9 mouse cellular contexts compared by ENCODE assay signal in the genomic region with DNA sequence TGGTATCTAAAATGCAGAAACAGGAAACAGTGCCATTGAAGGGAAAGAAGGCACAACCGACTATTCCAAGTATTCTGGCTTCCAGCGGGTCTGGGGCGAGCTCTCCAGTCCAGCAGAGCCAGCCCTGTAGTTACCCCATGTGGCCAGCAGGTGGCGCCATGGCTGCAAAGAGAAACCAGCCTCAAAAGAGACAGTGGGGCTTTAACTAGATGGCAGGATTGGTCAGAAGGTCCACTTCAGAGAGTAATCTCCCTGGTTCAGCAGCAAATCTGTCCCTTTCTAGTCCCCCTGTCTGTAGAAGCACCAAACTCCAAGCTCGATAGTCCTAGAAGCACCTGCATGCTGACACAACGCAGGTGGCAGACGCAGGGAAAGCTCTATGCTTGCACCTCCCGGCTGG. TPM values are rescaled to one million over a fixed set of nuclear protein-coding genes. Genes with fewer than 3 reads are reported as not detected.
DNase-seq lines count a peak whose midpoint lies in the region; ATAC-seq and TF ChIP-seq lines count a peak whose summit lies in the region.
"Had no signal": no experiment of that assay in that cellular context is flagged by ENCODE, and none has a peak within 500 bp of the region (broad histone marks: within the 10 kb centered on the region; RNA-seq: fewer than 3 reads in every experiment).

No protein-coding gene starts in this region.

- DNase-seq in heart, adult 18-20 months = peak; percentile 75 to 90
- peak; percentile 88 for DNase-seq in hindbrain, postnatal 0 days (ENCODE audit: low spot score)
- DNase-seq in left cerebral cortex, postnatal 14 days (ENCODE audit: low spot score in 2 of 2) = peak; percentile 83 to 87
- DNase-seq in midbrain, postnatal 0 days (ENCODE audit: low spot score) = peak; percentile 80
- DNase-seq in spleen, postnatal 4 days (ENCODE audit: low spot score in 2 of 2) = peak; percentile 57 to 88

- ATAC-seq in heart, embryonic 12.5 days (ENCODE audit: insufficient number of reproducible peaks, low FRiP score) = no peak
- 0 out of 2 replicates have a peak, but pooled peaks have one; percentile 29 for ATAC-seq in cerebellum, adult (ENCODE audit: insufficient number of reproducible peaks, low FRiP score, low TSS enrichment)
- peak; percentile 46 for ATAC-seq in forebrain, embryonic 15.5 days (replicated peaks)
- ATAC-seq in hindbrain, postnatal 0 days = peak; percentile 61; the same call in 1 of the 2 replicates
- ATAC-seq in midbrain, postnatal 0 days (ENCODE audit: low FRiP score) = no peak

- no peak overlapping the region for H3K27ac ChIP-seq in heart, embryonic 12.5 days (ENCODE audit: poor library complexity, severe bottlenecking)
- H3K27ac ChIP-seq in forebrain, embryonic 15.5 days (replicated peaks) = no peak overlapping the region
- no peak overlapping the region for H3K27ac ChIP-seq in hindbrain, postnatal 0 days
- no peak overlapping the region for H3K27ac ChIP-seq in midbrain, postnatal 0 days (ENCODE audit: low read depth, low read length)

- no peak overlapping the region for H3K9ac ChIP-seq in heart, embryonic 12.5 days
- no peak overlapping the region for H3K9ac ChIP-seq in forebrain, embryonic 15.5 days (replicated peaks)
- H3K9ac ChIP-seq in hindbrain, postnatal 0 days (replicated peaks; ENCODE audit: low read length) = 0 out of 2 replicates have a peak overlapping the region, but pooled peaks have one; percentile 9
- no peak overlapping the region for H3K9ac ChIP-seq in midbrain, postnatal 0 days (replicated peaks; ENCODE audit: low read length, poor library complexity, severe bottlenecking)

- no peak overlapping the region for H3K4me3 ChIP-seq in heart, embryonic 12.5 days
- no peak overlapping the region for H3K4me3 ChIP-seq in forebrain, embryonic 15.5 days
- H3K4me3 ChIP-seq in hindbrain, postnatal 0 days (ENCODE audit: low read length) = no peak overlapping the region
- no peak overlapping the region for H3K4me3 ChIP-seq in midbrain, postnatal 0 days (ENCODE audit: low read depth, low read length)
- H3K4me3 ChIP-seq: myocyte had no signal

- no peaks in the 10 kb centered on the region for H3K9me3 ChIP-seq in heart, embryonic 12.5 days (replicated peaks)
- H3K9me3 ChIP-seq in forebrain, embryonic 15.5 days = no peaks in the 10 kb centered on the region
- no peaks in the 10 kb centered on the region for H3K9me3 ChIP-seq in hindbrain, postnatal 0 days (ENCODE audit: low read length)
- H3K9me3 ChIP-seq in midbrain, postnatal 0 days (ENCODE audit: low read length) = no peaks in the 10 kb centered on the region

- 38% methylated on average over 8 of the region's 8 CpGs for WGBS in heart, embryonic 12.5 days
- 32% methylated on average over 8 of the region's 8 CpGs for WGBS in forebrain, embryonic 15.5 days
- WGBS in hindbrain, postnatal 0 days = 25% methylated on average over 8 of the region's 8 CpGs
- 31% methylated on average over 8 of the region's 8 CpGs for WGBS in midbrain, postnatal 0 days

- H3K27me3 ChIP-seq in heart, embryonic 12.5 days (replicated peaks) = no peaks in the 10 kb centered on the region
- H3K27me3 ChIP-seq in forebrain, embryonic 15.5 days = no peaks in the 10 kb centered on the region
- no peaks in the 10 kb centered on the region for H3K27me3 ChIP-seq in hindbrain, postnatal 0 days (ENCODE audit: insufficient read depth, low read length)
- no peaks in the 10 kb centered on the region for H3K27me3 ChIP-seq in midbrain, postnatal 0 days (ENCODE audit: insufficient read depth, low read length)

- intact Hi-C loops in left cerebral cortex, postnatal 14 days (cut with DNase I) = loop anchor here (2.0 to 5.0 kb wide), 2 partner anchors 88 to 206 kb away; no protein-coding TSS in a partner anchor

- H3K4me2 ChIP-seq in heart, embryonic 12.5 days = no peak overlapping the region
- H3K4me2 ChIP-seq in forebrain, embryonic 15.5 days (replicated peaks) = no peak overlapping the region
- no peak overlapping the region for H3K4me2 ChIP-seq in hindbrain, postnatal 0 days (ENCODE audit: low read depth, low read length)
- H3K4me2 ChIP-seq in midbrain, postnatal 0 days (ENCODE audit: low read depth, low read length, poor library complexity, severe bottlenecking) = no peak overlapping the region

- peaks cover 17% of the 10 kb centered on the region for H3K4me1 ChIP-seq in heart, embryonic 12.5 days (replicated peaks)
- H3K4me1 ChIP-seq in forebrain, embryonic 15.5 days = no peaks in the 10 kb centered on the region
- H3K4me1 ChIP-seq in hindbrain, postnatal 0 days (ENCODE audit: insufficient read depth, low read length) = no peaks in the 10 kb centered on the region
- no peaks in the 10 kb centered on the region for H3K4me1 ChIP-seq in midbrain, postnatal 0 days (ENCODE audit: insufficient read depth, low read length)

- peak; percentile 99 for TF ChIP-seq CTCF in hindbrain, postnatal 0 days (IDR thresholded peaks at IDR 0.05; ENCODE audit: low read depth)
- peak; percentile 98 for TF ChIP-seq CTCF in midbrain, postnatal 0 days (IDR thresholded peaks at IDR 0.05)

- H3K36me3 ChIP-seq in heart, embryonic 12.5 days = peaks cover 87% of the 10 kb centered on the region
- H3K36me3 ChIP-seq in forebrain, embryonic 15.5 days = no peaks in the 10 kb centered on the region; the same call in 1 of the 2 replicates
- H3K36me3 ChIP-seq in hindbrain, postnatal 0 days (ENCODE audit: insufficient read depth, low read length) = no peaks in the 10 kb centered on the region
- peaks cover 11% of the 10 kb centered on the region; the same call in 1 of the 2 replicates for H3K36me3 ChIP-seq in midbrain, postnatal 0 days (ENCODE audit: insufficient read depth, low read length)

RNA-seq across cellular contexts. Expression of gene Mfge8, which starts 8.0 kb away (rescaled TPM):
- 100 to 1,000 TPM; 120 to 144 TPM for total RNA-seq in heart, adult 18-20 months (2021)
- polyA plus RNA-seq in heart, embryonic 12.5 days (2016; fragmentation: Nextera tagmentation; extraction: Ambion mirVana) = 263 and 264 TPM in 2 replicates
- polyA plus RNA-seq in forebrain, embryonic 15.5 days (2015; fragmentation: Nextera tagmentation; extraction: Ambion mirVana) = 166 and 192 TPM in 2 replicates
- 306 and 331 TPM in 2 replicates for total RNA-seq in hindbrain, postnatal 0 days (2014; rRNA removed)
- polyA plus RNA-seq in hindbrain, postnatal 0 days (2015; fragmentation: Nextera tagmentation; extraction: Ambion mirVana) = 306 and 345 TPM in 2 replicates
- 100 to 1,000 TPM; 144 to 165 TPM for total RNA-seq in left cerebral cortex, postnatal 14 days (2021)
- total RNA-seq in midbrain, postnatal 0 days (2014; rRNA removed) = 239 and 278 TPM in 2 replicates
- 268 and 317 TPM in 2 replicates for polyA plus RNA-seq in midbrain, postnatal 0 days (2015; fragmentation: Nextera tagmentation; extraction: Ambion mirVana)

RNA-seq across cellular contexts. Expression of gene Hapln3, which starts 10.1 kb away (rescaled TPM):
- total RNA-seq in heart, adult 18-20 months (2021) = under 1 TPM; 0.27 to 0.36 TPM
- 1.5 and 2.4 TPM in 2 replicates for polyA plus RNA-seq in heart, embryonic 12.5 days (2016; fragmentation: Nextera tagmentation; extraction: Ambion mirVana)
- polyA plus RNA-seq in forebrain, embryonic 15.5 days (2015; fragmentation: Nextera tagmentation; extraction: Ambion mirVana) = 2.5 and 3.0 TPM in 2 replicates
- total RNA-seq in hindbrain, postnatal 0 days (2014; rRNA removed) = 5.7 and 10.0 TPM in 2 replicates
- 2.2 and 2.5 TPM in 2 replicates for polyA plus RNA-seq in hindbrain, postnatal 0 days (2015; fragmentation: Nextera tagmentation; extraction: Ambion mirVana)
- total RNA-seq in left cerebral cortex, postnatal 14 days (2021) = 1 to 10 TPM; 3.2 to 5.3 TPM
- total RNA-seq in midbrain, postnatal 0 days (2014; rRNA removed) = 4.9 and 7.9 TPM in 2 replicates
- polyA plus RNA-seq in midbrain, postnatal 0 days (2015; fragmentation: Nextera tagmentation; extraction: Ambion mirVana) = 2.2 and 2.4 TPM in 2 replicates

Comparison
In these comparisons a context has a peak if more than half of its experiments do, and no peak if none do; other contexts are left out.
1. ATAC-seq: peak in cerebellum, adult (single experiment), forebrain, embryonic 15.5 days (single experiment) and hindbrain, postnatal 0 days (single experiment); none in heart, embryonic 12.5 days (single experiment) and midbrain, postnatal 0 days (single experiment).
2. Peak in every context shown above with its lines, with median percentiles within 50 percentile points of each other: DNase-seq.